Mouse (Mus musculus): ENCODE data around the gene 1110051M20Rik. TPM values are rescaled to one million over a fixed set of nuclear protein-coding genes. Genes with fewer than 3 reads are reported as not detected.

1110051M20Rik gene
- polyA plus RNA-seq, 1 experiment from 2014 or later = 81.5 TPM

DNA sequence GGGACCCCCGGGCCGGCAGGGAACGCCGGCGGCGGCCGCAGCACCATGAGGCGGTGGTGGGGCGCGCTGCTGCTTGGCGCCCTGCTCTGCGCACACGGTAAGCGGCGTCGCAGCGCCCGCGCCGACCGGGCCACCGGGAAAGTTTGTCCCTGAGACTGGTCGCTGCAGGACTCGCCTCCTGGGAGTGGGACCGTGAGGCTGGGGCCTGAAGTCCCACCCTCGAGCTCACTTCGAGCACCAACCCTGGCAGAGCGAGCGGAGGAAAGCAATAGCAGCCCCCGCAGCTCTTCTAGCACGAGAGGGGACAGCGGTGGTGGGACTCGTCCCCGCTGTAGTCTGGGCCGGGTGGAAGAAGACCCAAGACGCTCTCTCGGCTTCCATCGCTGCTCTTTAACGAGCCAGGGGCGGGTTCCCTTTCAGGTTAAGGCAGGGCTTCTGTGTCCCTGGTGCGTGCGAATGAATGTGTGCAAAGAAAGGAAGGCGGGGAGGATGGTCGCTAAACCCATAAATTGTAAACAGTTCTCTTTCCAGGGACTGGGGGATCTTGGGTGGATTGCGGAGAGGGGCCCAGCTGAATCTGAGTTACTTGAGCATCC, 13.2 kb upstream of the 1110051M20Rik start:
- H3K9me3 ChIP-seq = no peaks in the 10 kb centered on the region
- H3K27ac ChIP-seq = peak overlapping the region; percentile 93
- peak overlapping the region; percentile 90 for H3K9ac ChIP-seq (replicated peaks)
- H3K4me2 ChIP-seq = peak overlapping the region; percentile 86
- H3K4me3 ChIP-seq (replicated peaks) = peak overlapping the region; percentile 87
- peak; percentile 27; the same call in 1 of the 2 replicates for ATAC-seq (ENCODE audit: insufficient number of reproducible peaks, insufficient read depth, low FRiP score, low TSS enrichment, low read depth)
- peaks cover 25% of the 10 kb centered on the region for H3K4me1 ChIP-seq (replicated peaks)
- H3K36me3 ChIP-seq = 0 out of 2 replicates have a peak, but pooled peaks cover 2% of the 10 kb centered on the region
- WGBS = under 1% methylated on average over 45 of the region's 45 CpGs
- H3K27me3 ChIP-seq = 0 out of 2 replicates have a peak, but pooled peaks cover 2% of the 10 kb centered on the region

DNA sequence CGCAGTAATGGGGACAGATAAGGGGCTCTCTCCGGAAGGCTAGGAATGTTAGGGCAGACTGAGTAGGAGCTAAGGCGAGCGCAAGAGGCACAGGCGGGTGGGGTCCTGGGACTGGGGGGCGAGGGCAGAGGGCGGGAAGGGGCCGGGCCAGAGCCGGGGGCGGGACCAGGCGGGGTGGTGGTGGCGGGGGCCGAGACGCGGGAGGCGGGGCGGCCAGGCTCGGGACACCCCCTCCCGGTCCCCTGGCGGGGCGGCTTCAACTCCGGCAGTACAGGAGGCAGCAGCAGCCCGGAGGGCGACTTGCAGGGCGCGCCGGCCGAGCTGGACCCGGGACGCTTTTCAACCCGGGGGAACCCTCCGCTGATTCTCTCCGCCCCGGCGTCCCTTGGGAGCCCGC, 12.8 kb upstream of the 1110051M20Rik start, which contains the start of gene Lrp4:
Gene Lrp4 (plus strand): TSS at position 253 of the 397 bp plus-strand sequence.
- Histone ChIP-seq H3K27me3 (0 out of 2 replicates have a peak, but pooled peaks cover 2% of the 10 kb centered on the region), H3K27ac (peak within 1 kb of the TSS; percentile 93), H3K9me3 (no peaks in the 10 kb centered on the region), H3K4me3 (replicated peaks) (peak within 1 kb of the TSS; percentile 87), H3K36me3 (0 out of 2 replicates have a peak, but pooled peaks cover 2% of the 10 kb centered on the region), H3K4me1 (replicated peaks) (peaks cover 25% of the 10 kb centered on the region), H3K9ac (replicated peaks) (peak within 1 kb of the TSS; percentile 90), H3K4me2 (peak within 1 kb of the TSS; percentile 86)
- ATAC-seq (ENCODE audit: insufficient number of reproducible peaks, insufficient read depth, low FRiP score, low TSS enrichment, low read depth) = peak; percentile 68
- WGBS = under 1% methylated on average over 35 of the region's 36 CpGs

DNA sequence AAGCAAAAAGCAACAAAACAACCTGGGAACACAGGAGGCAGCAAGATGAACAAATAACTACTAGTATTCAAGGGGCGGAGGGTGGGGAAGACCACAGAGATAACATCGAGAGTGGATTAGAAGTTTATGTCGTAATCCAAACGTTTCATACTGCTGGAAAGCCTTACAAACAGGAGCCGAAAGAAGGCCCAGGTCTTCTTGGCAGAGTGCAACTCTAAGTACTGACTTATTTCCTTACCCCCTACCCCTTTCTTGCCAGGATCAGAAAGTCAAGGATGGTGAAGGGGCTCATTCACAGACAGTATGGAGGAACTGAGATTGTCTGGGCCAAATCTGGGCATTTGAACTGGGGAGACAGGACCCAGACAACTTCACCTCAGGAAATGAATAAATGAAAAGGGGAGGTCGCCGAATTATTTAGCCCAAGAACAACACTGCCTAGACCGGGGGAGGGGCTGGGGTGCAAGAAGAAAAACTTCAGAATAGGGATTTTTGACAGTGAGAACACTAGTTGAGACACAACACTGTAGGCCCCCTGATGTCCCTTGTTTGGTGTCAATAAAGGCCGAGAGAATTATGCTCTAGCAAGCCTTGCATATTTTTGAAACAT, 12.1 kb upstream of the 1110051M20Rik start:
- Histone ChIP-seq H3K4me1 (replicated peaks) (peaks cover 22% of the 10 kb centered on the region), H3K9me3 (no peaks in the 10 kb centered on the region), H3K36me3 (0 out of 2 replicates have a peak, but pooled peaks cover 2% of the 10 kb centered on the region), H3K9ac (replicated peaks) (peak overlapping the region; percentile 90; the same call in 1 of the 2 replicates), H3K4me2 (peak overlapping the region; percentile 86), H3K4me3 (replicated peaks) (peak overlapping the region; percentile 87), H3K27me3 (0 out of 2 replicates have a peak, but pooled peaks cover 2% of the 10 kb centered on the region), H3K27ac (peak overlapping the region; percentile 93; the same call in 1 of the 2 replicates)
- WGBS = 51% methylated on average over 9 of the region's 9 CpGs
- no peak for ATAC-seq (ENCODE audit: insufficient number of reproducible peaks, insufficient read depth, low FRiP score, low TSS enrichment, low read depth)

DNA sequence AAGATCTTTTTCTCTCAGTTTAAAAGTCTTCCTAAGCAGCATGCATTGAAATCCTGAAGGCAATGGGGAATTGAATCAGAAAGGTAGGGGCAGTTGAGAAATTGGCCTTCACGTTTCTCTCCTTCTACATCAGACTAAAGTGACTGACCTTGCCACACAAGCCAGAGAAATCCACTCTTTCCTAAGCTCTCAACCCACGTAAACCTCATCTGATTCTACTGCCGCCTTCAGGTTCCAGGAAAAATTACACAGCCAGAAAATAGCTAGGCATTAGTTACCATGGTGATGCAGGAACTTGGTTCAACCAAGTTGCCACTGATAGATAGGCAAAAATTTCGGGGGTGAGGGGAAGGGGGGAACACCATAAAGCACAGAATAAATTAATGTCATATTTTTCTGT, 11.3 kb upstream of the 1110051M20Rik start:
- Histone ChIP-seq H3K4me3 (replicated peaks) (no peak overlapping the region), H3K9me3 (no peaks in the 10 kb centered on the region), H3K9ac (replicated peaks) (no peak overlapping the region), H3K4me2 (no peak overlapping the region), H3K27ac (no peak overlapping the region), H3K36me3 (0 out of 2 replicates have a peak, but pooled peaks cover 2% of the 10 kb centered on the region), H3K27me3 (0 out of 2 replicates have a peak, but pooled peaks cover 2% of the 10 kb centered on the region), H3K4me1 (replicated peaks) (peaks cover 17% of the 10 kb centered on the region)
- 5% methylated on average over 4 of the region's 4 CpGs for WGBS
- ATAC-seq (ENCODE audit: insufficient number of reproducible peaks, insufficient read depth, low FRiP score, low TSS enrichment, low read depth) = no peak

DNA sequence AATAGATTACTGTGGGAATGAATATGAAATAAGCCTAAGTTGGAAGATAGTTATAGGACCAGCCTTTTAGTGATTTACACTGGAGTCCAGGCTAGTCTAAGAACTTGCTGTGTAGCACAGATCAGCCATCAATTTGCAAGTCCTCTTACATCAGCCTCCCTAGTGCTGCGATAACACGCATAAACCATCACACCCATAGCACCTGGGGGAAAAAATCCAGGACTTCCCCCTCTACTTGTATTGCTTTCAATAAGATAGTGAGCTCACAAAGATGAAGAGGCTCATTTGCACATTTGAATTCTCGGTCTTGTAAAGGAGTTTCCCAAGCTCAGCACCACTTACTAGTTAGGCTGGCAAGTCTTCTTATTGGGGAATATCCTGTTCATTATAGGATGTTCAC, 9.9 kb upstream of the 1110051M20Rik start:
- 0 out of 2 replicates have a peak, but pooled peaks cover 2% of the 10 kb centered on the region for H3K27me3 ChIP-seq
- peaks cover 12% of the 10 kb centered on the region for H3K4me1 ChIP-seq (replicated peaks)
- H3K4me2 ChIP-seq = no peak overlapping the region
- H3K36me3 ChIP-seq = no peaks in the 10 kb centered on the region
- no peaks in the 10 kb centered on the region for H3K9me3 ChIP-seq
- WGBS = 88% methylated on average over 3 of the region's 3 CpGs
- H3K27ac ChIP-seq = no peak overlapping the region
- H3K9ac ChIP-seq (replicated peaks) = no peak overlapping the region
- H3K4me3 ChIP-seq (replicated peaks) = no peak overlapping the region
- ATAC-seq (ENCODE audit: insufficient number of reproducible peaks, insufficient read depth, low FRiP score, low TSS enrichment, low read depth) = no peak

DNA sequence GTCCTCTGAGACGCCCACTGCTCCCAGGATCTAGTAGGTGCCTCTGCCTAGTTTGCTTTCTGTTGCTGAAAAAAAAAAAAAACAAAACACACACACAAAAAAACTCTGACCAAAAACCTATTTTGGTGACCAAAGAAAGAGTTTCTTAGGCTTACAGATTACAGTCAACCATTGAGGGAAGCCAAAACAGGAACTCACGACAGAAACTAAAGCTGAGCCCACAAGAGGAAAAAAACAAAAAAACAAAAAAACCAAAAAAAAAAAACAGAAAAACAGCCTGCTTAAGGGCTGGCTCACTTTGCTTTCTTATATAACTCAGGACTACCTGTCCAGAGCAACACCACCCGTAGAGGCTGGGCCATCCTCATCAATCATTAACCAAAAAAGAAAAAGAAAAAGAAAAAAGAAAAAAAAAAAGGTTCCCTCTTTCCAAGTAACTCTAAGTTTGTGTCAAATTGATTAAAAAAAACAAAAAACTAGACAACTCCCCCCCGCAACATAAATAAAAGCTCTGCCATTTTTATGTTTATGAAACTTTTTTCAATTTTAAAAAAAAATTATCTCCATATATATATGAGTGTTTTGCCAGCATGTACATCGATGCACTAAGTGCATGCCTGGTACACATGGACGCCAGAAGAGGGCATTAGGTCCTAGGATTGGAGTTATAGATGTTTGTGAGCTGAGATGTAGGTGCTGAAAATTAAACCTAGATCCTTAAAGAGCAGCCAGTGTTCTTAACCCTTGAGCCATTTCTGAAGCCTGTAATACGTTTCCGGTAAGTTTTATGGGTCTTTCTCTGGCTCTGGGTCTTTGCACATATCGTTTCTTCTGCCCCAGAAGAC, 8.9 kb upstream of the 1110051M20Rik start:
- H3K4me1 ChIP-seq (replicated peaks) = peaks cover 12% of the 10 kb centered on the region
- H3K36me3 ChIP-seq = no peaks in the 10 kb centered on the region
- no peak overlapping the region for H3K9ac ChIP-seq (replicated peaks)
- H3K27ac ChIP-seq = no peak overlapping the region
- H3K4me3 ChIP-seq (replicated peaks) = no peak overlapping the region
- 0 out of 2 replicates have a peak, but pooled peaks cover 2% of the 10 kb centered on the region for H3K27me3 ChIP-seq
- ATAC-seq (ENCODE audit: insufficient number of reproducible peaks, insufficient read depth, low FRiP score, low TSS enrichment, low read depth) = no peak
- WGBS = 74% methylated on average over 9 of the region's 9 CpGs
- no peak overlapping the region for H3K4me2 ChIP-seq
- no peaks in the 10 kb centered on the region for H3K9me3 ChIP-seq

DNA sequence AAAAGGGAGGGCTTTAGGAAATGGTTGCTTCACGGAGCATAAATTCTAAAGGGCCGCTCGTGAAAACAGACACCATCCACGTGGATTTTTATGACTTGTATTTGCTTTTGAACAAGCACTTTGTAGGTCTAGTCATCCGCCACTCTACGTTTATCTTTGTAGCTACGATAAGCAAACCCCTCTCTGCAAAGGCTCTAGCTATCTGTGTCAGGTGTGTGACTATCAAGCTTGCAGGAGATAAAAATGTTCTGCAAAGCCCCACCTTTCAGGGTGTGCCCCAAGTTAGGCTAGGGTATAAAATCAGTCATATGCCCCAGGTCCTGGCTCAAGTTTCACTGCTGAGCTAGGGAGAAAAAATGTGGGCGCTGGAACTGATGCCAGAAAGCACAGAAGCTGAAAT, 8.2 kb upstream of the 1110051M20Rik start:
- Histone ChIP-seq H3K4me2 (peak overlapping the region; percentile 43), H3K4me1 (replicated peaks) (peaks cover 12% of the 10 kb centered on the region), H3K36me3 (no peaks in the 10 kb centered on the region), H3K9ac (replicated peaks) (no peak overlapping the region), H3K9me3 (no peaks in the 10 kb centered on the region), H3K4me3 (replicated peaks) (0 out of 2 replicates have a peak overlapping the region, but pooled peaks have one; percentile 6), H3K27me3 (0 out of 2 replicates have a peak, but pooled peaks cover 2% of the 10 kb centered on the region), H3K27ac (no peak overlapping the region)
- 25% methylated on average over 8 of the region's 8 CpGs for WGBS
- ATAC-seq (ENCODE audit: insufficient number of reproducible peaks, insufficient read depth, low FRiP score, low TSS enrichment, low read depth) = no peak

DNA sequence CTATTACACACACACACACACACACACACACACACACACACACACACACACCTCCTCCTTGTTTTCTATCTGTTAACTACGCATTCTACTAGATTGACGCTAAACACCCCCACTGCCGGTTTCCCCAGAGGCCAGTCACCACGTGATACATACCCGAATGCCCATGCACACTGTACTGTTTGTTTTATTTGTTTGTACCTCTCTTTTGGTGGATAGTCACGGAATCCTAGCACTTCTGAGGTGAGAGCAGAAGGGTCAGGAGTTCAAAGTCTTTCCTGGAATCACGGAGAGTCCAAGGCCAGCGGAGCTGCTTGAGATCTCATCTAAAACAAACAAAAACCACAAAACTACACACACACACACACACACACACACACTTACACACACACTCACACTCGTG, 5.8 kb upstream of the 1110051M20Rik start:
- 78% methylated on average over 9 of the region's 9 CpGs for WGBS
- H3K4me2 ChIP-seq = no peak overlapping the region
- no peak overlapping the region for H3K9ac ChIP-seq (replicated peaks)
- no peak for ATAC-seq (ENCODE audit: insufficient number of reproducible peaks, insufficient read depth, low FRiP score, low TSS enrichment, low read depth)
- no peaks in the 10 kb centered on the region for H3K9me3 ChIP-seq
- peaks cover 10% of the 10 kb centered on the region for H3K4me1 ChIP-seq (replicated peaks)
- H3K27ac ChIP-seq = no peak overlapping the region
- no peak overlapping the region for H3K4me3 ChIP-seq (replicated peaks)
- no peaks in the 10 kb centered on the region for H3K36me3 ChIP-seq
- 0 out of 2 replicates have a peak, but pooled peaks cover 1% of the 10 kb centered on the region for H3K27me3 ChIP-seq

DNA sequence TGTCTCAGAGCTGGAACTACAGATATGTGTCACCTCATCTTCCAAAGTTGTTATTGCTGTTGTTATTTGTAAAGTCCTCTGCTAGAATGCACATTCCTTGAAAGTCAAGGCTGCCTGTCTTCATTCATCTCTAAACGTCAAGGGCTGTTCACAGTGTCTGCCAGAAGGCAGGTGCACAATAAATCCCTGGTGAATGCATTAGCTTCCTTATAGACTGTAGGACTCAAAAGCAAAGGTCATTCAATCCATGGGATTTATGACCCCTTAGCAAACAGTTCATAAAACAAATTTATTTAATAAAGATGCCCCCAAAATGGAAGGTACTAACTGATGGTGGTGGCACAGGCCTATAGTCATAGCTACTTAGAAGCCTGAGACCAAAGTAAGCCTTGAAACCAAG, 5.2 kb upstream of the 1110051M20Rik start:
- peaks cover 10% of the 10 kb centered on the region for H3K4me1 ChIP-seq (replicated peaks)
- H3K27me3 ChIP-seq = no peaks in the 10 kb centered on the region
- ATAC-seq (ENCODE audit: insufficient number of reproducible peaks, insufficient read depth, low FRiP score, low TSS enrichment, low read depth) = no peak
- no peaks in the 10 kb centered on the region for H3K36me3 ChIP-seq
- no peak overlapping the region for H3K9ac ChIP-seq (replicated peaks)
- 44% methylated on average over 1 of the region's 1 CpGs for WGBS
- no peak overlapping the region for H3K27ac ChIP-seq
- H3K9me3 ChIP-seq = no peaks in the 10 kb centered on the region
- H3K4me2 ChIP-seq = no peak overlapping the region
- H3K4me3 ChIP-seq (replicated peaks) = no peak overlapping the region

DNA sequence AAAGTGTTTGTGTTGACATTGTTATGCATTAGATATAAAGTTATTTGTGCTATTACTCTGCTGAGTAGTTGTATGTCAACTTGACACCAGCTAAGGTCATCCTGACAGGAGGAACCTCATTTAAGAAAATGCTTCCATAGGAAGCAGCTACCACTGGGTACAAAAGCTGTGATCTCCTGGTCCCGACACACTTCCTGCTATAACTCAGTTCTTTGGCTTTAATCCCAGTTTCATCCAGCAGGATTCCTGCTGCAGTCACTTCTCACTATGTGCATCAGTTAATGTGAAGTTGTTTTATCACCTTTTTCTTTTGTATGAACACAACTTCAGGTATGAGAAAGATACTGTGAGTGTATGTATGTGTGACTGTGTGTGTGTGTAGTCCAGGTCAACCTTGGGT, 2.3 kb downstream of the 1110051M20Rik start:
- Histone ChIP-seq H3K27ac (no peak overlapping the region), H3K4me1 (replicated peaks) (peaks cover 6% of the 10 kb centered on the region; the same call in 1 of the 2 replicates), H3K27me3 (no peaks in the 10 kb centered on the region), H3K9ac (replicated peaks) (no peak overlapping the region), H3K36me3 (no peaks in the 10 kb centered on the region), H3K4me3 (replicated peaks) (no peak overlapping the region), H3K9me3 (no peaks in the 10 kb centered on the region), H3K4me2 (no peak overlapping the region)
- WGBS = 73% methylated on average over 1 of the region's 1 CpGs
- ATAC-seq (ENCODE audit: insufficient number of reproducible peaks, insufficient read depth, low FRiP score, low TSS enrichment, low read depth) = no peak

DNA sequence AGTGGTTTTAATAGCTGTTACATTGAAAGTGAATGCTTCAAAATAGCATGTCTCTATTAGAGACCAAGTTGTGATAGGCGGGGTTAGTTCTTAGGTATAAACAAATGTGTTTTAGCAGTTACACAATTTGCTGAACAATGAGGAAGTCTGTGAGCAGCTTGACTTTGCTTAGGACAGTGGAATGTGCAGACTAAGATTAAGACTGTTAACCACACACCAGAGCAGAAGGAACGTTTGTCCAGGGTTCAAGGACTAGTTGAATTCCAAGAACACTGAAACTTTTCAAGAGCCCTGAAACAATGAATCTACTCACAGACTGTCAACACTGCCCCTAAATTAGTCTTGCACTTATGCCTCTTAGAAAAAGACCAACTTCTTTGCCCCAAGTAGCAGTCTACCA, 2.8 kb downstream of the 1110051M20Rik start:
- H3K9ac ChIP-seq (replicated peaks) = no peak overlapping the region
- WGBS = 84% methylated on average over 2 of the region's 2 CpGs
- H3K4me1 ChIP-seq (replicated peaks) = peaks cover 6% of the 10 kb centered on the region; the same call in 1 of the 2 replicates
- H3K9me3 ChIP-seq = no peaks in the 10 kb centered on the region
- H3K36me3 ChIP-seq = no peaks in the 10 kb centered on the region
- H3K27ac ChIP-seq = no peak overlapping the region
- H3K4me2 ChIP-seq = no peak overlapping the region
- ATAC-seq (ENCODE audit: insufficient number of reproducible peaks, insufficient read depth, low FRiP score, low TSS enrichment, low read depth) = no peak
- no peak overlapping the region for H3K4me3 ChIP-seq (replicated peaks)
- H3K27me3 ChIP-seq = no peaks in the 10 kb centered on the region
